Mouse (Mus musculus) CD4-positive, CD25-positive, alpha-beta regulatory T cell, adult 2 months (primary cell): ENCODE data around the gene Irf8.

Experiments
- DNase-seq: peaks from one replicate; pipeline ENCODE4 v3.0.0-alpha.2; 2012; ENCODE audit warnings: low read depth, low spot score

The Irf8 gene

DNA sequence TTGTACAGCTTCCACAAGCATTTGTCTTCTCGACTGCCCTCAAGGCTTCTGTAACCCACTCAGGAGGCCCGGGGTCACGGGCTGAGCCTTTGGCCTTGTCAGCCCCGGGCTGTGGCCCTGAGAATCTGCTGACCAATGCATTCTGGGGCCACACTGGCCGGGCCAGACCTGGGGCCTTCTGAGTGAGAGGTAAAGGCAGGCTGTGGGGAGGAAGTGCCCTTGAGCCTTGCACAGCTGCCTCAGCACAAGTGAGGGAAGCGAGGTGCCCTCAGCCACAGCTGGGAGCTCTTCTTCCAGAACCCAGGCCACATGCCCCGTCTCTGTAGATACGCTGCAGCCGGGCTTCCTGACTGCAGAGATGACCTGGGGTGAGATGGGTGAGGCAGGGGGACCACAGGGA, 14.5 kb downstream of the Irf8 start:
- no peak for DNase-seq

- no peak for DNase-seq
Measured at GRCm38 (mm10) chr8:120751226-120752081, 15.3 kb downstream of the Irf8 start.

- peak; percentile 76 for DNase-seq
Measured at GRCm38 (mm10) chr8:120752082-120752452, 15.9 kb downstream of the Irf8 start.

DNA sequence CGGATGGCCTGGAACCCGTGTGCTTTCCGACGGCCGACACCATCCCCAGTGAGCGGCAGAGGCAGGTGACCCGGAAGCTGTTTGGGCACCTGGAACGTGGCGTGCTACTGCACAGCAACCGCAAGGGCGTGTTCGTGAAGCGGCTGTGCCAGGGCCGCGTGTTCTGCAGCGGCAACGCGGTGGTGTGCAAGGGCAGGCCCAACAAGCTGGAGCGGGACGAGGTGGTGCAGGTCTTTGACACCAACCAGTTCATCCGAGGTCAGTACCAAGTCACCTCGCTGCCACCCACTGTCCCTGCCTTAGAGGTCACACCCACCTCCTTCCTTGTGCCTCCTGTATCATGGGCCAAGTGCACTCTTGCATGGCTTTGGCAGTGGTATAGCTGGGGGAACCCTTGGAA, 17.3 kb downstream of the Irf8 start:
- DNase-seq: no peak

GRCm38 (mm10) chr8:120755306-120756297, 19.4 kb downstream of the Irf8 start:
- no peak for DNase-seq

DNA sequence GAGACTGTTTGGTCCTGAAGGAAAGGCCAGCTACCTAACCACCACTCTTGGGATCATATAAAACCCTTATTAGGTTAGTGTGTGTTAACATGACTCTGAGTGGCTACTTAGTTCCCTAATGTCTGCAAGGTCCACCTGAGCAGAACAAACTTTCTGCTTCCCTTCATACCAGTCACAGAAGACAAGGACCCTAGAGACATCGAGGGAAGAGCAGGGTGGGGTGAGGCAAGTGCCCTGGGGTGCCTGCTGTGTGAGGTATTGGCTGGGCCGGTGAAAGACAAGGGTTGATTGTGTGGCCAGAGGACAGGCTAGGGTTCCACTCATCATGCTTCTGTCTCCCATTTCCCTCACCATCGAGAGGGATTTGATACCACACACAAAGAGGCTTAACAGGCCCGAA, 21.8 kb downstream of the Irf8 start:
- DNase-seq: no peak

- no peak for DNase-seq
Measured at GRCm38 (mm10) chr8:120759847-120760246, 23.7 kb downstream of the Irf8 start.

GRCm38 (mm10) chr8:120760341-120761215, 24.4 kb downstream of the Irf8 start:
- no peak for DNase-seq

DNA sequence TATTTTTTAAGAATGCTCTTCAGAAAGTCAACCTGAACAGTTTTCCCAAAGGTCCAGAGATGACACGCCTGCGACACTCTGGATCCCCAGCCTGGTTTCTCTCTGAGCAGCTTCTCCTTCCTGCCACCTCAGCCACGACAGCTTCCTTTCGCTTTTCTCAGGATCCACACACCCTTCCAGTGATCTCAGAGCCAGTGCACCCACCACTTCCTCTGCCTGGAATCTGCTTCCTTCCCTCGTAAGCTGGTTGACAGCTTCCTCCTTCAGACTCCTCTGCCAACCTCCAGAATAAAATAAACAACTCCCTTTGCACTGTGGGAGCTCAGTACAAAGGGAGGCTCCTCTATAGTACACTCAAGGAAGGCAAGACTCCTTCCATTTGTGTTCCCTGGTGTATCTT, 27.1 kb downstream of the Irf8 start:
- no peak for DNase-seq

DNA sequence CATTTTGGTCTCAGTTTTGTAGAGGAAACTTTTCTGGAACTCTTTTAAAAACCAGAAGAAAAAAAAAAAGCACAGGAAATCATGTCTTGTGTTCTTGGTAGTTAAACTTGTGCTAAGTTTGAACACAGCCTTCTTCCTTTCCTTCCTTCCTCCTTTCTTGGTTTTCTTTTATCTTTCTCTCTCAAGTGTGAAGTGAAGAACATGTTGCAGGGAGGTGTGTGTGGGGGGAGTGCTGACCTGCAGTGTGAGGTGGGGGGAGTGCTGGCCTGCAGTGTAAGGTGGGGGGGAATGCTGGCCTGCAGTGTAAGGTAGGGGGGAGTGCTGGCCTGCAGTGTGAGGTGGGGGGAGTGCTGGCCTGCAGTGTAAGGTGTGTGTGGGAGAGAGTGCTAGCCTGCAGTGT, 28.5 kb downstream of the Irf8 start:
- no peak for DNase-seq

DNA sequence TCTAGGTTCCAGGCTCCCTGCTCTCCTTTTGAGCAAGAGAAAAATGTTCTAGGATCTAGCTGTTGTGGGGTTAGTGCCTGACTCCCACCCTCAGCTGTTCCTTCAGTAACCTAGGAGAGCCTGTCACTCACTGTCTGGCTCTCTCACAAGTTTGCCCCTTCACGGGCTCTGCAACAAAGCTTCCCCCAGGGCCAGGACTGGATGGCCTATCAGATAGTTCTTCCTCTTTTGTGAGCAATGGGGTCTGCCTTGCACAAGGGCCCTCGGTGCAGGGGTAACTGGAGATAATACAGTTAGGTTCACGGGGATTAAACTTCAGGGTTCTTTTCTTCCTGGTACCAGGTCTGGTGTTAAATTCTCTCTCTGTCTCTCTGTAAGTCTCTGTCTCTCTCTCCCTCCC, 30.5 kb downstream of the Irf8 start:
- no peak for DNase-seq

GRCm38 (mm10) chr8:120768454-120769218, 32.5 kb downstream of the Irf8 start:
- DNase-seq: no peak

GRCm38 (mm10) chr8:120777184-120777583, 41.0 kb downstream of the Irf8 start:
- no peak for DNase-seq

DNA sequence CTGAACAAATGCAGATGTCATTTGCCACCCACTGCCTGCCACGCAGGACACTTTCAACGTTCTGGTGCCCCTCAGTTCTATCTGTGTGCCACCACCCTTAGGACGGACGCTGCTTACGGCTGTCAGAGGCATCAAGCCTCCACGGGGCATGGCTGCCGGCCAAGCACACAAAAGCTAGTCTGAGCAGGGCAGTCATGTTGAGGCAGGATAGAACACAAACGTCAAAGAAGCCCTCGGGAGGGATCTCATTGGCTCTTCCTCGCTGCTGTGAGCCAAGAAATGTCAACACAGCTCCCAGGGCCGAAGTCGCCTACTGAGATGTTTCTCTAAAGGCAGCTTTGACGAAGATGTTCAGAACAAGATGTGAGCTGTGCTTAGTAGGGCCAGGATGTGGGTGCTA, 41.6 kb downstream of the Irf8 start:
- no peak for DNase-seq

DNA sequence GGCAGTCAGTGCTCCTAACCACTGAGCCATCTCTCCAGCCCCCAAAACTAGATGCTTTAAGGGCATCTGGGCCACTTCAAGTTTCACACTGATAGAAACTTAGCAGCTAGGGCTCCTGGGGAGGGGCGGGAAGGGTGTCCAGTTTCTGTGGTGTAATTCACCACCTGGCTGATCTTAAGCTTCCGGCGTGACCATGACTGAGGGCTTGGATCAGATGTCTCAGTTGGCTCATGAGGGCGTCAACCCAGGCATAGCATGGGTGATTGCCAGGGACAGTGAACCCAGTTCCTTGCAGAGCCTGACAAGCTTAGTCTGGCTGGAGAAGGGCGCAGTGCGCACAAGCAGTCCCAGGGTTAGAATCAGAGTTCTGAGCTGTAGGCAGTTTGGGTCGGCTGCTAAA, 42.9 kb downstream of the Irf8 start:
- no peak for DNase-seq

GRCm38 (mm10) chr8:120783781-120784180, 47.6 kb downstream of the Irf8 start:
- DNase-seq: no peak

- no peak for DNase-seq
Measured at GRCm38 (mm10) chr8:120786753-120787152, 50.6 kb downstream of the Irf8 start.

DNA sequence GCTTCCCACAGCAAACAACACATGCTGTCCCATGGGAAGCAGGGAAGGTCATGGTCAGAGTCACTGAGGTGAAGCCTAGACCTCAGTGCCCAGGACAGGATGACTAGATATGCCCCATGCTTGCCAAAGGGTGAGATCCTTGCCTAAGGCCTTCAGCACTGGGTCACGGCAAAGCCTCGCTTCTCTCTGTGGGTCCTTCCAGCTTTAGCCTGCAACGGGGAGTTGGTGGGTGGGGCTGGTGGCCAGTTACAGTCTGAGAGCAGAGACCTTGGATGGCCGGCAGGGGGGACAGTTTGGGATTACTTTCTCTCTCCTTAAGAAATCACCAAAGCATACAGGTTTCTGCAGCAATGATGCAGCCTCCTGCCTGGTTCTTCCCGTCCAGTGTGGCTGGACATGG, 51.5 kb downstream of the Irf8 start:
- no peak for DNase-seq

DNA sequence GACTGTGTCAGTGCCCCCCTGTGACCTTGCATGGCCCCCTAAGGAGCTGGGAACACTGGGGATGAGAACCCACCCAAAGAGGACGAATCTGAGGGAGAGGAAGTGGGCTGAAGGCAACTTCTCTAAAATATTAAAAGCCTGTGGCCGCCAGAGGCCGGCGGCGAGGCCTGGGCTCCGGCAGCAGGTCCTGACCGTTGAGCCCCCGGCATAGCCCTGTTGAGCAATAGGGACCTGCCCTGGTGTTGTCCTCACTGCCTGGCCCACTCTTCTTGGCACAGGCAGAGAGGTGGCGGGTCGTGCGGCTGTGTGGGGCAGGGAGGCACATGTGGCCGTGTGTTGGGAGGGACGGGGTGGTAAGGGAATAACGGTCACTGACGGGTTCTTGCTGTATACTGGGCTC, 56.6 kb downstream of the Irf8 start:
- DNase-seq: no peak

DNA sequence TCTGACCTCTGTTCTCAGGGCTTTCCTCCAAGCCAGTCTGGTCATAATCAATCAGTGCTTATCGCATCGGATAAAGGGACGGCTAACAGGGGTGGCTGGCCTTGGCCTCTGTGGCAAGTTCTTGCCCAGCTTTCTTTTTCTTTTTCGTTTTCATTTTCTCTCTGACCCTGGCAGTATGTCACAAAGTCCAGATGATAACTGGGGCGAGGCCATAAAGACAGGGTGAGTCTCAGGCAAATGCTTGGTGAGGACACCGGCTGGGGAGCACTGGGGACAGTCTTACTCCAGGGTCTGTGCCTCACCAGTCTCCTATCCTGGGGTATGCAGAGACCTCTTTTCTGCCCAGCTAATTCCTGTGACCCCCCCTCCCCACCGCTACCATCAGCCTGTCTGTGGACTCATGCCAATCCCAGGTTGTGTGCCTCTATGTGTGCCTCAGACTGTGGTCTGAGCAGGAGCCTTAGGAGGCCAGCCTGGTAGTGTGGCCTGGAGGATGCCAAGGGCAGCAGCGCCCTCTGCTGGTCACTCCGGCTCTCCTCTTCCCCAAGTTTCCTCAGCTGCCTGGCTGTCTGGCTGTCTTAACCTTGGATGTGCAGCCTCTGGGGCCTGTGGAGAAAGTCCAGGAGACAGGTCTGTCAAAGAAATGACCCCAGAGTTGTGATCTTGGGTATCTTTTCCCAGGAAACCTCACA, 59.9 kb downstream of the Irf8 start:
- peak; percentile 92 for DNase-seq
